Mouse (Mus musculus) liver, adult 2 months (tissue): ENCODE measurements around the gene Prm1.

ENCODE experiments used
- CTCF ChIP-seq: fragments of 200-500 bp; IDR thresholded peaks from 2 replicates; pipeline ENCODE4 v1.5.1; 2011; ENCODE audit warnings: low read depth, low read length, control low read depth
- POLR2A ChIP-seq: fragments of 200-500 bp; IDR thresholded peaks from 2 replicates; pipeline ENCODE4 v1.6.1; 2011; ENCODE audit warnings: low read length, control low read depth; ENCODE audit not compliant: insufficient read depth; ENCODE audit errors: extremely low read depth

- TF ChIP-seq CTCF (no peak), POLR2A (no peak)
Measured at GRCm38 (mm10) chr16:10824536-10824935, 18.9 kb upstream of the Prm1 start.
